Mouse (Mus musculus) testis, adult 2 months (tissue): Measurements from ENCODE around the gene Swi5.

ENCODE experiments used
- CTCF ChIP-seq: fragments of 200-500 bp; IDR thresholded peaks from 2 replicates; pipeline ENCODE4 v1.5.1; 2012; ENCODE audit warnings: low read depth, mild to moderate bottlenecking, inconsistent platforms, low read length, moderate library complexity; ENCODE audit not compliant: control insufficient read depth, insufficient read depth, insufficient replicate concordance
- POLR2A ChIP-seq: fragments of 200-500 bp; IDR thresholded peaks from 2 replicates; pipeline ENCODE4 v1.6.1; 2012; ENCODE audit warnings: low read depth, mild to moderate bottlenecking, inconsistent platforms, low read length, moderate library complexity; ENCODE audit not compliant: control insufficient read depth

- TF ChIP-seq CTCF (no peak), POLR2A (no peak)
Measured at GRCm38 (mm10) chr2:32318709-32319585, 31.1 kb upstream of the Swi5 start.
